Mouse (Mus musculus) testis, postnatal 14 days (tissue): ENCODE measurements at regions not wholly inside any gene's neighbourhood (a gene's known extent, or its start where the extent isn't known, plus 50 kb on each side); places are given as distances from the start of the nearest gene placed in this dataset.

Experiments used
- DNase-seq: peaks from one replicate; pipeline ENCODE4 v3.0.0; 2021; ENCODE audit warnings: low spot score

DNA sequence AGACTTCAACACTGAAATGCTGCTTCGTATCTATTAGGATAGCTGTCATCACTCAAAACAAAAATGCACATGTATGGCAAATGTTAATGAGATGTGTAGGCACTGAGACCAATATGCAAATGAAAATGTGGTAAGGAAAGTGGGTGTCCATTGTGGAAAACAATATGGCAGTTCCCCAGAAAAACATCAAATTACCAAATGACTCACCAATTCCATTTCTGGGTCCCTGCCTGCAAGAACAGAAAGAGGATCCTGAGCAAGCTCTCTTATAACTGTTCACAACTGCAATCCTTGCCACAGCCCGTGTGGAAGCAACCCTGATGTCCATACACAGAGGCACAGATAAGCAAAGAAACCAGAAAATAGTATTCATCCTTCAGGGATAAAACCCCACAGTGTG, 442.0 kb downstream of the Defb40 start:
- DNase-seq = no peak

DNA sequence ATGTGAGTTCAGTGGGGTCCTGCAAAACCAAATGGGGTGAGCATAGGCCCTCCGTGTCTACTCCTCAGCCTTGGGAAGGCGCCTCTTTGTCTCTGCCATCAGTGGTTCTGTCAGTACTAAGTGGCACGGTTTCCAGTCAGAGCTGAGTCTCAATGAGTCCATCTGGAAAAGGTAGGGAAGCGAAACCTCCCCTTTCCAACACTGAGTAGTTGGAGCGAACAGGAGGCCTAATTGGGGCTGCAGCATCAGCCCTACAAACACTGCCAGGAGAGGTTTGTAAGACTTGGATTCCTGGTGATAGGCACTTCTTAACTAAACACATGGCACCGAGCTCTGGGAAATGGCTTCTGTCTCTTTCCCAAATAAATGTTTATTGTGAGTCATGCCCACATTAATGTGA, 449.9 kb downstream of the Defb40 start:
- DNase-seq = no peak

DNA sequence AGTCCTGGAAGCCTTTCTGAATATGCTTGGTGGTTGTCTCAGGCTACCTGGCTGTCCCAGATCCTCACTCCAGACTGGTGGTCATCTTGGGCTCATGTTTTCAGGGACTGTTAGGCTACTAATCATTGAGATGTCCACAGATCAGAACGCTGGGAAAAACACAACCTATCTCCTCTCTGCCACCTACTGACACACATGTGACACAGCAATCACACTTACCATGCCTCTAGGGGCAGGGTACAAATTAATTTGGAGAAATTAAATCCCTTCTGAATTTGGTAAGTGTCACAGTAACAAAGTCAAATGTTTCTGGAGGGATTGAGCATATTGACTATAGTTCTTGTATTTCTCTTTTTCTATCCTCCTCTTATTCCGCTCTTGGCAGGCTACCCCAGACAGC, 465.6 kb downstream of the Defb40 start:
- no peak for DNase-seq

DNA sequence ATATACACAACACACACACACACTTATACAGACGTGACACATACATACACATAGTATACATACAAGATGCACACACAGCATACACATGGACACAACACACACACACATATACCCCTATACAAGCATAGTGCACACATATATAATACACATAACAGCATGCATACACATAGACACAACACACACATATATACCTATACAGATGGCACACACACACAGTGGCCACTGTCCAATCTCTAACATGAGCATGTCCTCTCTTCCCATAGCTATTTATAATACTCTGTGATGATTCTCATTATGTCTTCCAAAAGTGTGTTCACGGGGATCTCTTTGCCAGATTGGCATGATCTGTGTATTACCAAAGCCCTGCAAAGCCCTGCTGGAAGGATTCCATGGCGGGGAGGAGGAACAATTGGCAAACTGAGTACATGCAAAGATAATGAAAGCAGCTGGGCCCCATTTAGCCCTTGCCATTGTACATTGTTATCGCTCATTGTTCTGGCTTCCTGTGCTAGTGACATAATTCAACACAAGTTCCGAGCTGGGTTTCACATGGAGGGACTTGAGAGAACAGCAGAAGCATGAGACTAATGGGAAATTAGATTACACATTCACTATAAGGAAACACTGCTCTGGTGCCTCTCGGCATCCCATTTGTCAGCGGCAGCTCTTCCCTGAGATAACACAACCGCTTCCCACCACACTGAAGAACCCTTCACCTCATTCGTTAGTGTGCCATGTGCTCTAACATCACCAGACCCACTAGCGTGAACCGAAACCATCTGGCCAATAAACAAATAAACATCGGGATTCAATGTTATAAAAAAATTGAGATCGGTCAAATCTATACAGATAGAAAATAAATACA, 471.7 kb downstream of the Defb40 start:
- no peak for DNase-seq

DNA sequence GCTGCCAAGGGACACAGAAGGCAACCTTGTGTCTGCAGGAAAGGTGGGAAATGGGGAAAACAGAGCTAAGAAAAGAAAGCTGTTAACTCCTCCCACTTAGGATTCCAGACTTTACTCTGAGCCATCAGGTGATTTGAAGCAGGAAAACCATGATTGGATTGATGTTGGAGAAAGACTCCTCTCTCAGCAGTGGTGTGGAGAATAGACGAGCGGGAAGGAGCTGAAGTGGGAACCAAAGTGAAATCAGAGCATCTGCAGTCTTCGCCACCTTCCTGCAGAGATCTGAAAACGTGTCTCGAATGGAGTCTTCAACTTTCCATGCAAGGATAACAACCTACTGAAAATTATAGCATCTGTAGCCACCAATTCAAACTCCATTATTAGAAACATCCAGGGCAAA, 487.4 kb downstream of the Defb40 start:
- no peak for DNase-seq

DNA sequence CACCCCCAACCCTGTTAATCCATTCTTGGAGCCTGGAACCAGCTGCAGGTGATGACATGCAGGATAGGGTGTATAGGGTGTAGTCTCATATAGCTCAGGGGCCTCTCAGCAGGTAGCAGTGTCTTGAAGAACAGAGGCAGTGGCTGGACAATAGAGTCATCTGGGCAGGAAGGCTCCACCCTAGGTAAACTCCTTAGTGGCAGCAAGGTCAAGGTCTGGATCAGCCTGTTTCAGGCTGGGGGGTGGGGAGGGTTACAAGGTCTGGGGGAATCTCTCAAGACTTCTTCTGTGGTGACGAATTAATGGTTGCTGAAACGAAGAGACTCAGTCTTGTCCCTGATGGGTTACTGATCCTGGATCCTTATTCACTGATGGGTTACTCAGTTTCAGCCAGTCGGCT, 498.0 kb downstream of the Defb40 start:
- DNase-seq = no peak

DNA sequence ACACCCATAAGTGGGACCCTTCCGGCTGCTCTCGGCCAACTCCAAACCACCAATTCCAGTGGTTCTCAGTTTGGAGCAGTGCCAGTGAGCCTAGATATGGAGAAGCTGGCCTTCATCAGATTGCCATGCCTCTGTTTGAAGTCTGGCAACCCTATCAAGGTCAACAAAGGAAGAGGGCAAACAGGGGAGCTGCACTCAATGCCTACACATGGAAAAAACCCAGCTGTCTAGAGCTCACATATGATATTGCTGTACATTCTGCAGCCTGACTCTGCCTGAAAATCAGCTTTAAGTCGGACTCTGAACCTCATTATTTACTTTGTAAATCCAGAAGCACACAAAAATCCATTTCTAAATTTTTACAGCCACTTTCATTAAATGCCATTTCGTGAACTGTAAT, 499.9 kb downstream of the Defb40 start:
- no peak for DNase-seq

DNA sequence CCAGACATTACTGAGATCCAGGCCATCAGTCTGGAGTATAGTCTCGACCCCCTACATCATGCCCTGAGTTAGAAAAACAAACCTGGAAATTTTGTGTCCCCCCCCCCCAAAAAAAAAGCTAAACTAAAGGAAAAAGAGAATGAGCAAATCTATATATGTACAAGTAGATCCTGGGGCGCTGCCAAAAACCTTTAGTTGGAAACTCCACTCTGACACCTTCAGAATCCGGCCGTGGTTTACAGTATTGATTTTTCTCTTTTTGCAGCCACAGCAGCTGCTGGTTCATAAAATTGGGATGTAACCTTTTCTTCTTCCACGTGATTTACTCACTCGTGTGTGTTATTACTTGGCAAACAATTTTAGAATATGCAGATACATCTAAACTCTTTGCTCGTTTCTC, 510.5 kb downstream of the Defb40 start:
- DNase-seq = no peak

DNA sequence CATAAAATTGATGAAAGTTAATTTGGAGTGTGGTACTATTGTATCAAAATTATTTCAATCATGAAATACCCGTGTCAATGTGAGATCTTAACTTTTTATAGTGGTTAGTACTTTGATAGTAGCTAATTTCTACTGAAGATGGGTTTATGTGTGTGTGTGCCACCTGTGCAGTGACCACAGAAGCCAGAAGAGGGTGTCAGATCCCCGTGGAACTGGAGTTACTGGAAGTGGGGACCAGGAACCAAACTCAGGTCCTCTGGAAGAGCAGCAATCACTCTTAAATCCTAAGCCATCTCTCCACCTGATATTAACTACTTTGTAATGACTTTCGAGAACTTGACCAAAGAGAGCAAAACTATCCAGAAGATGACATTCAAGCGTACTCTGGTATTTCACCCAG, 517.4 kb downstream of the Defb40 start:
- no peak for DNase-seq

DNA sequence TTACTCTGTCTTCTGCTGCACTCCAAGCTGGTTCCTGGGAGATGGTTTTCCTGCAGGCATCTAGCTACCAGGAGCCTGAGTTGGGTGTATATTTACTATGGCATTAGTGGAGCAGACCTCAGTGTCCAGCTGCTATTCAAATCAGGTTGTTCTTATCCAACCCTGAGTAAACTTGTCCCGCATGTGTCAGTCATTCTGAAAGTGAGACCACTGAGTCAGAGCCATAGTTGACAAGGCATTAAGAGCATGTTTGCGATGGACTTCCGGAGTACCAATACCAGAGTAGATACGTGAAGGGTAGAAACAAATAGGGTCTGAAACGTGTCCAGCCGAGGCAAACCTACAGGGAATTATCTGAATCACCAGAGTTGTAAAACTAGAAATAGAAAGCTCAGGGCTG, 520.6 kb downstream of the Defb40 start:
- no peak for DNase-seq

DNA sequence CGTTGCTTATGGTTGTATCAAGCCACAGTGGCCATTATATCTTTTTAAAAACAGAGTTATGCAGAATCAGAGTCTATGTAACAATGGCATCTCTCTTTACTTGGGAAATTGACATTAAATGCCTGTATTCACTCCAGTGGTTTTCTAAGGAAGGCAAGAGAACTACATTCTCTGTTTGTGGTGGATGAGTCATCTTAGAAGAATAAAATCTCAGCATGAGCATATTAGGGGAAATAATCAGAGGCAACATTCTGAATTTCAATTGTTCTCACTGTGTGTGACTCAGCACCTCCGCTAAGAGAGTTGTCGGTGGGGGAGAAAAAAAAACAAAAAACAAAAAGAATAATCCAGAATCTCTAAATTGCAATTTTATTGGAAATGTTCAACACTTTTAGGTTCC, 529.0 kb downstream of the Defb40 start:
- DNase-seq = no peak

DNA sequence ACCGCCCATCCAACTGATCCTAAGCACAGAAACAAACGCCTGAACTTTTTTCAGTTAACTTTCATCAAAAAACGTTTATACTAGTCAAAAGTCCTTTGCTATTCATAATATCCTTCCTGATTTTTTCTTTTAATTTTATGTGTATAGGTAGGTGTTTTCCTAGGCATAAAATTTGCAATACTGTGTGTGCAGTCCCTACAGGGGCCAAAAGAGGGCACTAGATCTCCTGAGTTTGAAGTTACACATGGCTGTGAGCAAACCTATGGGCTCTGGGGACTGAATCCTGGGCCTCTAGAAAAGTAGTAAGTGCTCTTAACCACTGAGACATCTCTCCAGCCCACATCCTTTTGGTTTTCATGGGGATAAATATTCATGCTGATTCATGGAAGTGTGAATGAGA, 535.8 kb downstream of the Defb40 start:
- no peak for DNase-seq

DNA sequence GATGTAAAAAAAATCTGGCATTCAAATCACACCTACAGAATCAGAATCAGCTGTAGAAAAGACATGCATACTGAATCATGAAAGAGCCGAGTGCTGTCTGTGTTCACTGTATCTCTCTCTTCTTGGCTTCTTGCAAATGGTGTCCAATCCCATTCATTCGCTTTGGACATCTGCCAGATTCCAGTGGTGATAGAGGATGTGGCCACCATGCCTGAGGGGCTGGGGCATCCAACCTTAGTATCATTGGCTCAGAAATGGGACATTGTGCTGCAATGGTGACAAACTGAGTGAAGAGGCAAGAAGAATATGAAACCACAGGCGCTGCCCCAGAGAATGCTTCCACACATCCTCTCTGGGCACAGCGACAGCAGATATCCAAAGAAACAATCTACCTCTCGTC, 555.2 kb downstream of the Defb40 start:
- DNase-seq = no peak

DNA sequence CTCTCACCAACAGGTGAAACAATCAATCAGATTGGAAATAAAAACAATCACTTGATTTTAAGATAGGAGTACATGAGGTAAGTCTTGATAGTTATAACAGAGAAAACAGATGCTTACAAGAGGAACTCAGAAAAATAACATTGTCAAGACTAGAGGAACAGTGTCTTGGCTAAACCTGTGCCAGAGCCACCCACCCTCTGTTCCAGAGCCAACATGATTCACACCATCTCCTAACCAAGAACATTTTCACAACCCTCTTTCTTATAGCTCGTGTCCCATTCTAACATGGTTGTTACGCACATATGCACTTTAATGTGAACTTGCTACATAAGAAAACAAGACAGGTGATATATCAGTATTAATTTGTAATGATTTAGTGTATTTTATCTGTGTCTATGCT, 565.6 kb downstream of the Defb40 start:
- DNase-seq = no peak

DNA sequence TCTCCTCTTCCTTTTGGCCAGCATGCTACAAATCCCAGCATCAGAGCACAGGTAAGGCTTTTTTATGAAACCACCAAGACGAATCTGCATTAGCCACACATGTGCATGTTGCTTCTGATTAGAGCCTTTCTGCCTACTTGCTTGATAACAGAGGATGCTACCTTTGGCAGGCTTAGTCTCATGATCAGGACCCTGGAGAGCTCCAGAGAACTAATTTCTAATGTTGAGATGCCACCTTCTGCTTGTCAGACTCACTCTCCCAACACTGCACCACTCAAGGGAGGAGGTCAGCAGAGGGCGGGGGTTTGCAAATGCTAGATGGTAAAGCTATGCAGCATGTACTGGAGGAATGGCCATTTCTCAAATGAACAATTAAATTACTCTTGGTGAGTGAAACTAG, 571.6 kb downstream of the Defb40 start:
- DNase-seq = no peak

DNA sequence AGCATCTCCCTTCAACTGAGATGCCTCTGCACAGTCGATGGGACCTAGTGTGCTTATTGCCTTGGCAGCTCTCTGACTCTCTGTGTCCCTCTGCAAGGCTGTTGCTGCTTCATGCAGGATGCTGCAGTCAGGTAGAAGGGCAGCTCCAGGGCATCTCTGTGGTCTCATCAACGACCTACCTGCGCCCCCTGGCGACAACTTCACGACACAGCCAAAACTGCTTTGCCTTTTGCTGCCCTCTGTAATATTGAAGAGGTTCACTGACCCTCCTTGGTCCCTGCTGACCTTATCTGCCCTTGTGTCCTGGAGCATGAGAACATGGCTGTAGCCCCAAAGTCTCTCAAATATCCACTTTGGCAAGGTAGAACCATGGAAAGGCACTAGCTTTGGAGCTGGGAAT, 589.7 kb downstream of the Defb40 start:
- DNase-seq = no peak

DNA sequence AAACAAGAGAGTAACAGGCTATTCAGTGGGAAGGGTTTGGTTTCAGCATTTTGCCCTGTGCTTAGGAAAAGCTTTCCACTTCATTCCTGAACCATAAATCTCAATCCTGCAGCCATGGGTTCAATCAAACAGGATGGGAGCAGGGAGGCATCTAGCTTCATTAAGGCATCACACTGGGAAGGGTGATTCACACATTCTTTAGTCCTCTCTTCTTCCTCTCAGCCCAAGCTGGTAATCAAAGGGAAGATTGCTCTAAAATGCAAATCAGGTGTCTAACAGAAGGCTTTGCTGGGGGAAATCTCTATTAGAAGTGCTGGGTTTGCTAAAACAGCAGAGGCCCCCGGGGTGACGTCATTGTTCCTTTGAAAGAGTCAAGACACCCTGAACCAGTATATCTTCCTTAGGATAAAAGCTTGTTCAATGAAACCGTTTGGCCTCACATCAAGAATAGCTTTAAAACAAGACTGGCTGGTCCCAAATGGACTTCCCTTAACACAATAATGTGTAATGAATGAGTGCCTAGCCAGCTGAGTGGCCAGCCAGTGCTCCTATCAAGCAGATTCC, 596.4 kb downstream of the Defb40 start:
- DNase-seq = no peak

DNA sequence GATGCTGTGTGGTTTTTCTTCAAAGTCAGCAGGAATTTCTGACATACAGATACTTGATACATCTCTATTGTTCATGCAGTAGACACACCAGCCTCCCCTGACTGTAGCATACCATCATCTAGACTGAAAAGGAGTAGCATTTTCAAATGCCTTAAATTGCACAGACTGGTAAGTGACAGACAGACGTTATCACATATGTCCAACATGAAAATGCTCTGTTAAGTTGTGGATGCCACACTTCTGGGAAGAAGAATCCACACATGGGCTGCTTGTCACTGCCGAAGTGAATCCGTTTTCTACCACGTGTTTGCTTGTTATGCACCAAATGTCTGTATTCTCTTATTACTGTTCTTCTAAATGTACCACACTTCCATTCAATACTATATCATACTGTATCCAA, 629.3 kb downstream of the Defb40 start:
- no peak for DNase-seq

DNA sequence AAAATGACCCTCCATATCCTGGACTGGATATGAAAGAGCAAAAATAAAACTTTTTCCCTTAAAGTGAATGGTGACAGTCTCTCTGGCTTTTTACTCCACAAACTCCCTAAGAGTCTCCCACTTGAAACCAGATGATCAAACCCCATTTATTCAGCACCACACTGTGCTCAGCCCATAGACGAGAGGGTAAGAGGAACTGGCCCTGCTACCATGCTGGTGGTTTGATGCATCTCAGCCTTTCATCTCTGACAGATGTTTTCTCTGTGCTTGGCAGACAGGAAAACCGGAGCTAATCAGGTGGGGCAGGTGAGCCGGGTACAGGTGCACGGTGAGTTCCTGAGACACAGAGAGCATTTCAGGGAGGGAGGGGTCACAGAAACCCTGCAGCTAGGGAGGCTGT, 631.8 kb downstream of the Defb40 start:
- no peak for DNase-seq

DNA sequence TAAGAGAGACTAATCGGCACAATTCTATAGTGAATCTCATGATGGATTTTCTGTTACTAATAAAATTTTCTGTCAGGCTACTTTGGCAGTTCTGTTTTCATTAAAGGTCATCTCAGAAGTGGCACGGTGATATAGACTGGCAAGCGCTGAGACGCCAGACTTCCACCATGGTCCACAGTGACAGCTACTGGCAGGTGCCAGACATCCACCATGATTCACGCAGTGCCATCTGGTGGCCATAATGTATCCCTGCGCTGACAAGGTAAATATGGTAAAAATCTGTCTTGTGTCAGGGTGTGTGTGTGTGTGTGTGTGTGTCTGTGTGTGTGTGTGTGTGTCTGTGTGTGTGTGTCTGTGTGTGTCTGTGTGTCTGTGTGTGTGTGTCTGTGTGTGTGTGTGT, 632.7 kb downstream of the Defb40 start:
- DNase-seq = no peak

DNA sequence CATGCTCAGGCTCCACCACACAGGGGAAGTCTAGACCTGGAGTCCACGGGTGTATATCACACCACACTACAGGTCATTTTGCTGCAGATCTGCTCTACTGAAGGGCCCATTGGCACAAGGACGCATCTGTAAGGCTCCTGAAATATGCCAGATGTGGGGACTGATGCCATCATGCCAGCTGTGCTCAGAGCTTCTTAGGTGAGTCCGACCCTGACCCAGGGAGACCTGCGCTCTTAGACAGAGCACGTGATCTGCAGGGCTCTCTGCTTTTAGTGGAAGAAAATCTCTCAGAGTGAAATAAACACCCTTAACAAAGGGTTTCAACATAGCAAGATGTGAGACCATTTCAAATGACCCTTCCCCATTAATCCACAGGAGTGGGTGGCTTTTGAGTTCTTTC, 633.2 kb downstream of the Defb40 start:
- no peak for DNase-seq

DNA sequence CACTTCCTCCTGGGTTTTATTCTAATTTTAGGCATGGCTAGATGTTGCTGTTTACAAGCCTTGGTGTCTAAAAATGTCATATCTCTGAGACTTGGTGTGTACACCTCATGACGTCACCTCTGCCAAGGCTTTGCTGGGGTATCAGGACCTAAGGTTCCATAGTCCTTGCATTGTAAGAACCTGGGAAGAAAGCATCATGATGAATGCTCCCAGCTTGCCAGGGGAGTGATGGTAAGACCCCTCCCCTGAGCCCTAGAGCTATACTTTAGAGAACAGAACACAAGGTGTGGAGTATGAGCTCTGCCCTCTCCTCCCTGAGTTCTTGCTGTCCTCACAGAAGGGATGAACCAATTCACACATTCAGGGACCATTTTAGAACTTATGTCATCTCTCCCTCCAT, 642.5 kb downstream of the Defb40 start:
- no peak for DNase-seq

DNA sequence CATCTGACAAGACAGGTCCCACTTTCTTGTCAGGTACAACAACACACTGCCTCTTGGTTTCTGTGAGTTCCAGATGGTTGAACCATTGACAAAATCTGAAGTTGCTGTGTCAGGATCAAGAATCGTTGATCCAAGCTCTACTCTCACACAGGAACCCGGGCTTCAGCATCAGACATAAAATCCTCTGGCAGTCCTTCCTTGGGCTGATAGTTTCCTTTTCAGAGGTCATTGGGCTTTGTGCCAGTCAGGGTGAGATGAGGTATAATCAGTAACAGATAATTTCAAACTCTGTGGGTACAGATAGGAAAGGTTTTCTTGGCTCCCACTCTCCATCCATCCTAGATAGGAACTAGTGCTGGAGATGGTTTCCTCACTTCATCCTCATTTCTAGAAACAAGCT, 649.5 kb downstream of the Defb40 start:
- DNase-seq = no peak

DNA sequence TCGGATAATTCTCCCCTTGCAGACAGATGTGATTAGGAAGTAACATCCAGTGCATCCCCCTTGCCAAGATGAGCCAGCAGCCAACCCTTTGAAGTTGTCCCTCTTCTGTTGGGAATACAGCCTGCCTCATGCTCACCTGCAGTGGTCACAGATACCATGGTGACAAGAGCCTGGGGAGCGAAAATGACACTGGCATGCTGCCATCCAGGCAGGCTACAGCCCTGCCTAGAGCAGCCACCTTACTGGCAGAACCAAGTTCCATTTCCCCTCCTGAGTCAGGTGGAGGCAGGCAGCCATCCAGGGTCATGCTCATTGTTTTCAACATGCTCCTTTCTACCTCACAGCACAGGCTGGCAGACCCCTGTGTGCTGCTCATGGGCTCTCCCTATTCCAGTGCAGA, 661.6 kb downstream of the Defb40 start:
- DNase-seq = no peak
